ENCODE assay signal across 9 mouse cellular contexts in the genomic region with DNA sequence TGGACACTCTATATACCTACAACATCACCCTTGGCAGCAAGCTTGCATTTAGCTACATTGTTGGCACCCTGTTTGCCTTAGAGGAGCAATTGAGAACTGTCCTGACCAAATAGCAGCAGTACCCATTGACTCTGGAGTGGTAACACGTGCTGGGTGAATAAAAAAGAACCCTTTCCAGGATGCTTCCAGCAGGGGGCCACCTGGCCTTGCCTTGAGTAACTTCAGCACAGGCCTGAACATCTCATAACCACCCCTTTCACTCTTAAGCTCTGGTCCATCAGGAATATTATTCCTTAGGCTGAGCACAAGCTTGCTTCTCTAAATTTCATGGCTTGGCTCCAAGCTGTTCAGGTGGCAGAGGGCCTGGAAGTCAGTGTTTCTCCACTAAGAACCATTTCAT. TPM values are rescaled to one million over a fixed set of nuclear protein-coding genes. Genes with fewer than 3 reads are reported as not detected.
DNase-seq lines count a peak whose midpoint lies in the region; ATAC-seq and TF ChIP-seq lines count a peak whose summit lies in the region.
"Had no signal": no experiment of that assay in that cellular context is flagged by ENCODE, and none has a peak within 500 bp of the region (broad histone marks: within the 10 kb centered on the region; RNA-seq: fewer than 3 reads in every experiment).

No protein-coding gene starts in this region.

- no peak overlapping the region for H3K4me3 ChIP-seq in ES-Bruce4 (ENCODE audit: low read depth, low read length)
- H3K4me3 ChIP-seq in embryonic facial prominence, embryonic 14.5 days (ENCODE audit: low read depth, low read length), result no peak overlapping the region
- no peak overlapping the region for H3K4me3 ChIP-seq in hindbrain, embryonic 12.5 days
- H3K4me3 ChIP-seq: limb, embryonic 15.5 days had no signal

- TF ChIP-seq EP300 in ES-Bruce4 (IDR thresholded peaks at IDR 0.05; ENCODE audit: insufficient read depth, low read depth, low read length), result no peak

- peak; percentile 65 for DNase-seq in adrenal gland, postnatal 10 days
- DNase-seq in embryonic facial prominence, embryonic 14.5 days (ENCODE audit: low spot score), result peak; percentile 75
- DNase-seq in layer of hippocampus, postnatal 10 days (ENCODE audit: low spot score in 2 of 2), result peak; percentile 55 to 69
- peak; percentile 55 for DNase-seq in lung, postnatal 25 days (ENCODE audit: low spot score)
- DNase-seq in right cerebral cortex, adult 2 months (ENCODE audit: low spot score in 2 of 2), result peak; percentile 75 to 80

- peak; percentile 80 for ATAC-seq in embryonic facial prominence, embryonic 14.5 days (ENCODE audit: low read depth)
- peak; percentile 58 for ATAC-seq in hindbrain, embryonic 12.5 days (ENCODE audit: low FRiP score)
- ATAC-seq in monocyte, adult 5-6 weeks (replicated peaks; ENCODE audit: insufficient number of reproducible peaks, low FRiP score, low TSS enrichment, poor library complexity, severe bottlenecking), result no peak

- WGBS in embryonic facial prominence, embryonic 14.5 days, result 24% methylated on average over 1 of the region's 1 CpGs
- 31% methylated on average over 1 of the region's 1 CpGs for WGBS in hindbrain, embryonic 12.5 days

- no peak overlapping the region for H3K9ac ChIP-seq in ES-Bruce4 (ENCODE audit: low read depth, poor library complexity, severe bottlenecking)
- H3K9ac ChIP-seq in embryonic facial prominence, embryonic 14.5 days (ENCODE audit: low read depth, low read length), result no peak overlapping the region
- H3K9ac ChIP-seq in hindbrain, embryonic 12.5 days, result no peak overlapping the region
- H3K9ac ChIP-seq: limb, embryonic 15.5 days had no signal

- H3K27ac ChIP-seq in ES-Bruce4 (ENCODE audit: insufficient read depth, low read length), result no peak overlapping the region
- H3K27ac ChIP-seq in embryonic facial prominence, embryonic 14.5 days (replicated peaks; ENCODE audit: low read depth, low read length), result no peak overlapping the region
- no peak overlapping the region for H3K27ac ChIP-seq in hindbrain, embryonic 12.5 days
- H3K27ac ChIP-seq: limb, embryonic 15.5 days had no signal

- no peaks in the 10 kb centered on the region for H3K27me3 ChIP-seq in ES-Bruce4 (ENCODE audit: control insufficient read depth, insufficient read depth, low read length, poor library complexity, severe bottlenecking)
- H3K27me3 ChIP-seq in embryonic facial prominence, embryonic 14.5 days (replicated peaks; ENCODE audit: control insufficient read depth, insufficient read depth, low read length), result no peaks in the 10 kb centered on the region
- H3K27me3 ChIP-seq in hindbrain, embryonic 12.5 days, result no peaks in the 10 kb centered on the region
- H3K27me3 ChIP-seq: limb, embryonic 15.5 days had no signal

- H3K4me1 ChIP-seq in ES-Bruce4 (ENCODE audit: control insufficient read depth, insufficient read depth, low read length), result no peaks in the 10 kb centered on the region
- no peaks in the 10 kb centered on the region for H3K4me1 ChIP-seq in embryonic facial prominence, embryonic 14.5 days (ENCODE audit: control insufficient read depth, insufficient read depth, low read length)
- no peaks in the 10 kb centered on the region for H3K4me1 ChIP-seq in hindbrain, embryonic 12.5 days
- H3K4me1 ChIP-seq: limb, embryonic 15.5 days had no signal

- no peaks in the 10 kb centered on the region for H3K9me3 ChIP-seq in ES-Bruce4 (replicated peaks; ENCODE audit: control insufficient read depth, insufficient read depth, low read length, poor library complexity, severe bottlenecking)
- no peaks in the 10 kb centered on the region for H3K9me3 ChIP-seq in embryonic facial prominence, embryonic 14.5 days (ENCODE audit: control insufficient read depth, low read length)
- H3K9me3 ChIP-seq in hindbrain, embryonic 12.5 days (replicated peaks), result no peaks in the 10 kb centered on the region
- H3K9me3 ChIP-seq: limb, embryonic 15.5 days had no signal

- no peak overlapping the region for H3K4me2 ChIP-seq in embryonic facial prominence, embryonic 14.5 days (ENCODE audit: low read depth, low read length)
- H3K4me2 ChIP-seq in hindbrain, embryonic 12.5 days (replicated peaks), result no peak overlapping the region
- H3K4me2 ChIP-seq: limb, embryonic 15.5 days had no signal

- TF ChIP-seq CTCF in ES-Bruce4 (IDR thresholded peaks at IDR 0.05; ENCODE audit: low read depth, low read length), result peak; percentile 46

- H3K36me3 ChIP-seq in ES-Bruce4 (ENCODE audit: control insufficient read depth, insufficient read depth, low read length, poor library complexity, severe bottlenecking), result no peaks in the 10 kb centered on the region
- peaks cover 10% of the 10 kb centered on the region for H3K36me3 ChIP-seq in embryonic facial prominence, embryonic 14.5 days (ENCODE audit: control insufficient read depth, insufficient read depth, low read length)
- peaks cover 14% of the 10 kb centered on the region for H3K36me3 ChIP-seq in hindbrain, embryonic 12.5 days

- no peak for TF ChIP-seq POLR2A in ES-Bruce4 (IDR thresholded peaks at IDR 0.05; ENCODE audit: insufficient read depth, low read length)

RNA-seq across cellular contexts. Expression of a gene that starts 30.5 kb away (rescaled TPM):
- polyA plus RNA-seq in ES-Bruce4 (2011; ENCODE audit: insufficient read depth, insufficient read length, low read depth, missing spikeins), result 17.7 and 20.7 TPM in 2 replicates
- 10 to 100 TPM; 20.0 to 28.3 TPM for total RNA-seq in adrenal gland, postnatal 10 days (2021)
- polyA plus RNA-seq in embryonic facial prominence, embryonic 14.5 days (2014; fragmentation: Nextera tagmentation; extraction: Ambion mirVana), result 26.2 and 34.6 TPM in 2 replicates
- 49.4 and 51.3 TPM in 2 replicates for polyA plus RNA-seq in hindbrain, embryonic 12.5 days (2016; fragmentation: Nextera tagmentation; extraction: Ambion mirVana)
- 10 to 100 TPM; 32.3 to 44.3 TPM for total RNA-seq in layer of hippocampus, postnatal 10 days (2021)
- total RNA-seq in monocyte, adult 5-6 weeks (2017), result 2.9 to 9.5 TPM (median 8.0 TPM) in 3 replicates

RNA-seq across cellular contexts. Expression of a gene that starts 39.8 kb away (rescaled TPM):
- 11.2 and 11.7 TPM in 2 replicates for polyA plus RNA-seq in ES-Bruce4 (2011; ENCODE audit: insufficient read depth, insufficient read length, low read depth, missing spikeins)
- total RNA-seq in adrenal gland, postnatal 10 days (2021), result 10 to 100 TPM; 36.5 to 45.0 TPM
- 11.6 and 15.2 TPM in 2 replicates for polyA plus RNA-seq in embryonic facial prominence, embryonic 14.5 days (2014; fragmentation: Nextera tagmentation; extraction: Ambion mirVana)
- 7.7 and 8.6 TPM in 2 replicates for polyA plus RNA-seq in hindbrain, embryonic 12.5 days (2016; fragmentation: Nextera tagmentation; extraction: Ambion mirVana)
- total RNA-seq in layer of hippocampus, postnatal 10 days (2021), result 10 to 100 TPM; 15.3 to 17.5 TPM
- total RNA-seq in monocyte, adult 5-6 weeks (2017), result 0.75 to 6.5 TPM (median 5.6 TPM) in 3 replicates
